Mouse (Mus musculus): Measurements from ENCODE around the gene Mroh7.

DNA sequence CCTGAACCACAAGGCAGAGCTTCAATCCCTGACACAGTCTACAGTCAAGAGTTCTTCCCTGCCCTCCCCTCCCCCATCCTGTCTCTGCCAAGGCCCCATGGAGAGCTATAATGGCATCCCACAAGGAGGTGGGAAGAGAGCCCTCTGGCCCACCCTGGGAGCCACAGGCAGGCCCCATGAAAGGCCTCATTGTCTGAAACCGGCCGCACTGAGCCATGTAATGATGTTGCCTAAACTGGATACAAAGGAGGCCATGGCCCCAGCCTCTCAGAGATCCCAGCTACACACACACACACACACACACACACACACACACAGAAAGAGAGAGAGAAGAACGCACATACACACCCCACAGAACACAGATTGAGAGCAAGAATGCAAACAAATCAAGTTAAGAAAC lies 49.3 kb upstream of the Mroh7 start:
- TF ChIP-seq CTCF (IDR thresholded peaks at IDR 0.05; ENCODE audit: extremely low read depth, insufficient read depth, low read length) (no peak), POLR2A (IDR thresholded peaks at IDR 0.05; ENCODE audit: extremely low read depth, insufficient read depth, low read length) (no peak)

Data from cortical plate, adult 2 months (tissue).